Mouse (Mus musculus) MEL (cell line): ENCODE measurements around the gene Fzd5. TPM values are rescaled to one million over a fixed set of nuclear protein-coding genes. Genes with fewer than 3 reads are reported as not detected.

ENCODE experiments used
- DNase-seq: peaks from one replicate; pipeline ENCODE4 v3.0.0; 2011; ENCODE audit warnings: low read depth, low spot score
- H3K27ac ChIP-seq: 2 replicates; pipeline ENCODE4 v1.5.1; 2012; ENCODE audit warnings: low read depth, mild to moderate bottlenecking, control low read depth, low read length, moderate library complexity; ENCODE audit not compliant: control insufficient read depth
- H3K27me3 ChIP-seq, 2 experiments: fragments of 150-350 bp in 1 of 2; sonication (generic) in 1 of 2; 2 replicates each; pipeline ENCODE4 v1.6.1; 2012; ENCODE audit warnings: low read length in 2 of 2, mild to moderate bottlenecking in 2 of 2, improper control_type of control experiment in 1 of 2, moderate library complexity in 1 of 2; ENCODE audit not compliant: insufficient read depth in 2 of 2, control insufficient read depth in 1 of 2
- H3K36me3 ChIP-seq, 2 experiments: 2 replicates each; pipeline ENCODE4 v1.6.1; 2012 to 2014; ENCODE audit warnings: low read length in 2 of 2, improper control_type of control experiment in 1 of 2, inconsistent platforms in 1 of 2, mild to moderate bottlenecking in 1 of 2; ENCODE audit not compliant: insufficient read depth in 2 of 2, control insufficient read depth in 1 of 2
- H3K4me1 ChIP-seq, 2 experiments: fragments of 150-350 bp in 1 of 2; sonication (generic) in 1 of 2; 2 replicates each; pipeline ENCODE4 v1.6.1; 2012; ENCODE audit warnings: low read length in 2 of 2, improper control_type of control experiment in 1 of 2, mild to moderate bottlenecking in 1 of 2; ENCODE audit not compliant: insufficient read depth in 2 of 2, control insufficient read depth in 1 of 2
- H3K4me3 ChIP-seq, 2 experiments: fragments of 150-350 bp in 1 of 2; sonication (generic) in 1 of 2; 2 replicates each; pipeline ENCODE4 v1.5.1; 2012; ENCODE audit warnings: low read depth in 2 of 2, low read length in 2 of 2, mild to moderate bottlenecking in 2 of 2, moderate library complexity in 2 of 2, control low read depth in 1 of 2, improper control_type of control experiment in 1 of 2; ENCODE audit not compliant: control insufficient read depth in 1 of 2, insufficient read depth in 1 of 2
- H3K79me2 ChIP-seq: 2 replicates; pipeline ENCODE4 v1.6.1; 2012; ENCODE audit warnings: mild to moderate bottlenecking, low read length, moderate library complexity; ENCODE audit not compliant: control insufficient read depth, poor library complexity, insufficient read depth
- H3K9ac ChIP-seq: 2 replicates; pipeline ENCODE4 v1.6.1; 2012; ENCODE audit warnings: low read depth, mild to moderate bottlenecking, control low read depth, low read length, moderate library complexity; ENCODE audit not compliant: control insufficient read depth, poor library complexity, severe bottlenecking
- H3K9me3 ChIP-seq: fragments of 150-350 bp; sonication (generic); replicated peaks from 2 replicates; pipeline ENCODE4 v1.6.1; 2012; ENCODE audit warnings: mild to moderate bottlenecking, low read length, improper control_type of control experiment, moderate library complexity; ENCODE audit not compliant: insufficient read depth
- CTCF ChIP-seq, 3 experiments: IDR thresholded peaks in 2 of 3; conservative IDR thresholded peaks in 1 of 3; 2 replicates each; pipeline ENCODE4 v1.5.1; 2011 to 2012; ENCODE audit warnings: low read length in 3 of 3, low read depth in 2 of 3, mild to moderate bottlenecking in 2 of 3, improper control_type of control experiment in 1 of 3, inconsistent platforms in 1 of 3, mixed read lengths in 1 of 3, moderate library complexity in 1 of 3; ENCODE audit not compliant: control insufficient read depth in 1 of 3, insufficient read depth in 1 of 3, poor library complexity in 1 of 3, severe bottlenecking in 1 of 3
- E2F4 ChIP-seq: IDR thresholded peaks from 2 replicates; pipeline ENCODE4 v1.6.1; 2011; ENCODE audit warnings: low read depth, low read length, improper control_type of control experiment, borderline replicate concordance
- ELF1 ChIP-seq: IDR thresholded peaks from 2 replicates; pipeline ENCODE4 v1.6.1; 2014; ENCODE audit warnings: low read depth, mild to moderate bottlenecking, inconsistent platforms, low read length, improper control_type of control experiment, moderate library complexity
- GATA1 ChIP-seq: IDR thresholded peaks from 2 replicates; pipeline ENCODE4 v1.6.1; 2011; ENCODE audit warnings: low read depth, low read length, improper control_type of control experiment
- HCFC1 ChIP-seq: IDR thresholded peaks from 2 replicates; pipeline ENCODE4 v1.6.1; 2012; ENCODE audit warnings: low read depth, mild to moderate bottlenecking, inconsistent platforms, low read length, improper control_type of control experiment, moderate library complexity
- KAT2A ChIP-seq: conservative IDR thresholded peaks from 2 replicates; pipeline ENCODE4 v1.6.1; 2012; ENCODE audit warnings: low read depth, low read length, improper control_type of control experiment, inconsistent platforms
- NELFE ChIP-seq: IDR thresholded peaks from 2 replicates; pipeline ENCODE4 v1.6.1; 2011; ENCODE audit warnings: low read depth, low read length, improper control_type of control experiment
- NRF1 ChIP-seq: IDR thresholded peaks from 2 replicates; pipeline ENCODE4 v1.6.1; 2014; ENCODE audit warnings: low read depth, mild to moderate bottlenecking, inconsistent platforms, low read length, improper control_type of control experiment, moderate library complexity; ENCODE audit not compliant: poor library complexity, insufficient read depth, severe bottlenecking
- POLR2A ChIP-seq, 2 experiments: IDR thresholded peaks; 2 replicates each; pipeline ENCODE4 v1.6.1; 2011 to 2012; ENCODE audit warnings: low read length in 2 of 2, mild to moderate bottlenecking in 2 of 2, control low read depth in 1 of 2, improper control_type of control experiment in 1 of 2, low read depth in 1 of 2, moderate library complexity in 1 of 2; ENCODE audit not compliant: control insufficient read depth in 1 of 2, insufficient read depth in 1 of 2, poor library complexity in 1 of 2
- POLR2AphosphoS2 ChIP-seq: IDR thresholded peaks from 2 replicates; pipeline ENCODE4 v1.6.1; 2011; ENCODE audit warnings: low read length, improper control_type of control experiment
- RAD21 ChIP-seq: IDR thresholded peaks from 2 replicates; pipeline ENCODE4 v1.6.1; 2011; ENCODE audit warnings: mild to moderate bottlenecking, low read depth, low read length, improper control_type of control experiment
- RCOR1 ChIP-seq: IDR thresholded peaks from 2 replicates; pipeline ENCODE4 v1.6.1; 2012; ENCODE audit warnings: low read depth, mild to moderate bottlenecking, inconsistent platforms, low read length, improper control_type of control experiment
- SIN3A ChIP-seq: IDR thresholded peaks from 2 replicates; pipeline ENCODE4 v1.6.1; 2012; ENCODE audit warnings: low read length, improper control_type of control experiment, inconsistent platforms
- SMC3 ChIP-seq: IDR thresholded peaks from 2 replicates; pipeline ENCODE4 v1.6.1; 2011; ENCODE audit warnings: low read depth, low read length, improper control_type of control experiment
- TCF12 ChIP-seq: IDR thresholded peaks from 2 replicates; pipeline ENCODE4 v1.6.1; 2014; ENCODE audit warnings: low read depth, mild to moderate bottlenecking, inconsistent platforms, low read length, improper control_type of control experiment, moderate library complexity
- UBTF ChIP-seq: IDR thresholded peaks from 2 replicates; pipeline ENCODE4 v1.6.1; 2012; ENCODE audit warnings: low read depth, mild to moderate bottlenecking, inconsistent platforms, low read length, improper control_type of control experiment, moderate library complexity, borderline replicate concordance; ENCODE audit not compliant: insufficient read depth
- USF1 ChIP-seq: IDR thresholded peaks from 2 replicates; pipeline ENCODE4 v1.6.1; 2014; ENCODE audit warnings: low read depth, mild to moderate bottlenecking, inconsistent platforms, low read length, improper control_type of control experiment, moderate library complexity
- ZKSCAN1 ChIP-seq: IDR thresholded peaks from 2 replicates; pipeline ENCODE4 v1.6.1; 2012; ENCODE audit warnings: low read depth, mild to moderate bottlenecking, inconsistent platforms, low read length, improper control_type of control experiment, moderate library complexity
- polyA plus RNA-seq, 2 experiments: library from polyadenylated mRNA; stranded (reverse) in 1 of 2; unstranded in 1 of 2; fragments of >175 nt in 1 of 2; fragments of >200 nt in 1 of 2; gene quantifications; 2 replicates each; pipeline versions ENCODE4 v1.2.1 to v1.2.4; 2012; ENCODE audit warnings: low replicate concordance in 2 of 2, low read depth in 1 of 2; ENCODE audit not compliant: insufficient read length in 2 of 2, insufficient read depth in 1 of 2, missing spikeins in 1 of 2
- total RNA-seq: library from RNA; depleted of rRNA; stranded (reverse); fragments of 300-350 nt; gene quantifications from 2 replicates; pipeline ENCODE4 v1.2.3, GENCODE M21; 2012

Gene Fzd5
- total and polyA plus RNA-seq, 3 experiments = 1.4 to 2.9 TPM; not detected in 1

- H3K27ac ChIP-seq = no peak overlapping the region
- TF ChIP-seq USF1 (no peak), SIN3A (no peak), ELF1 (0 out of 2 replicates have a peak, but pooled peaks have one; percentile 15), RCOR1 (0 out of 2 replicates have a peak, but pooled peaks have one; percentile 19)
These were observed 46.0 kb downstream of the Fzd5 start for GRCm38 (mm10) chr1:64691581-64691980.

GRCm38 (mm10) chr1:64691121-64691551, 46.4 kb downstream of the Fzd5 start:
- no peaks in the 10 kb centered on the region for H3K9me3 ChIP-seq
- TF ChIP-seq TCF12 (no peak), ELF1 (no peak), RAD21 (no peak), KAT2A (no peak), SMC3 (no peak), POLR2A (IDR thresholded peaks at IDR 0.05; ENCODE audit: control insufficient read depth in 1 of 2, insufficient read depth in 1 of 2, low read depth in 1 of 2, low read length in 2 of 2, poor library complexity in 1 of 2) (no peak), POLR2AphosphoS2 (no peak), GATA1 (no peak), RCOR1 (no peak), NRF1 (no peak), HCFC1 (no peak), UBTF (no peak), E2F4 (no peak), CTCF (IDR thresholded peaks at IDR 0.05 in 2 of 3, conservative IDR thresholded peaks at IDR 0.05 in 1 of 3; ENCODE audit: control insufficient read depth in 1 of 3, insufficient read depth in 1 of 3, low read depth in 2 of 3, low read length in 3 of 3, poor library complexity in 1 of 3, severe bottlenecking in 1 of 3) (no peak), NELFE (no peak), ZKSCAN1 (no peak)
- TF ChIP-seq, all 39 proteins: peak for 0
- Histone ChIP-seq H3K9ac (peak overlapping the region; percentile 87), H3K27ac (peak overlapping the region; percentile 20; the same call in 1 of the 2 replicates), H3K27me3 (no peaks in the 10 kb centered on the region), H3K4me3 (peak overlapping the region; percentile 82 to 90), H3K36me3 (peaks cover 0 to 12% of the 10 kb centered on the region in 2 experiments; a peak in 2 of 4 replicates), H3K4me1 (peaks cover 0 to 8% of the 10 kb centered on the region in 2 experiments; a peak in 1 of 4 replicates), H3K79me2 (peaks cover 7% of the 10 kb centered on the region; the same call in 1 of the 2 replicates)
- peak; percentile 27 for DNase-seq

More at GRCm38 (mm10) chr1:64691581-64691980, 46.0 kb downstream of the Fzd5 start:
- Histone ChIP-seq H3K79me2 (peaks cover 7% of the 10 kb centered on the region; the same call in 1 of the 2 replicates), H3K4me3 (peak overlapping the region; percentile 82 to 90), H3K4me1 (peaks cover 0 to 8% of the 10 kb centered on the region in 2 experiments; a peak in 1 of 4 replicates), H3K9me3 (no peaks in the 10 kb centered on the region), H3K36me3 (peaks cover 0 to 12% of the 10 kb centered on the region in 2 experiments; a peak in 2 of 4 replicates), H3K27me3 (no peaks in the 10 kb centered on the region), H3K9ac (peak overlapping the region; percentile 87)
- DNase-seq = peak; percentile 55
